Mouse (Mus musculus): ENCODE results near the gene Slc4a1. TPM values are rescaled to one million over a fixed set of nuclear protein-coding genes. Genes with fewer than 3 reads are reported as not detected.

The Slc4a1 gene
- 0.79 TPM for polyA plus RNA-seq (2017; shearing (Covaris generic))

DNA sequence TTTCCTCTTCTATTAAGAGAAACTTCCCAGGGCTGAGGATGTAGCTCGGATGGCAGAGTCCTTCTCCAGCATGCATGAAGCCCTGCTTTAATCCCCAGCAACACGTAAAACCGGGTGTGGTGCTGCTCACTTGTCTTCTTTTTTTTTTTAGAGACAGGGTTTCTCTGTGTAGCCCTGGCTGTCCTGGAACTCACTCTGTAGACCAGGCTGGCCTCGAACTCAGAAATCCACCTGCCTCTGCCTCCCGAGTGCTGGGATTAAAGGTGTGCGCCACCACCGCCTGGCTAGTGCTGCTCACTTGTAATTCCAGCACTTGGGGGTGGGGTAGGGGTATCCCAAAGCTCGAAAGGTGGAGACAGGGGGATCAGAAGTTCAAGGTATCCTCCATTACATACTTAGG, at the start of gene Slc4a1:
TSS of gene Slc4a1 (minus strand) at position 101 of the 400 bp plus-strand sequence.

DNA sequence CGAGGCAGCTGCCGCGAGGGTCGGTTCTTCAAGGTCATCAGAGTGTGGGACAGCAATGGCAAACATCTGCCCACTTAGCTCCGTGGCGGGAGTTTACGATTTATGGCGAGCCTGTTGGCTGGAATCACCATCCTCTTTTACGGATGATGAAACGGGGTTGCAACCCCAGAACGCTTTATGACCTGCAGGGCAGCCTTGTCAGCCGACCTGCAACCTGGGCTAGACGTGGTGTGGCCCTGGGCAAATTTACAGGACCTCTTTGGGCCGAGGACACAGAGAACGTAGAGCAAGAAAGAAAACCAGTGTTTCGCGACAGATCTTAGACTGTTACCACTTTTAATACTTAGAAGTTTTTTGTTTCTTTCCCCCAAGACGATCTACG, 41.8 kb upstream of the Slc4a1 start, which contains the start of gene Slc25a39:
TSS of gene Slc25a39 (minus strand) at position 113 of the 382 bp plus-strand sequence.

DNA sequence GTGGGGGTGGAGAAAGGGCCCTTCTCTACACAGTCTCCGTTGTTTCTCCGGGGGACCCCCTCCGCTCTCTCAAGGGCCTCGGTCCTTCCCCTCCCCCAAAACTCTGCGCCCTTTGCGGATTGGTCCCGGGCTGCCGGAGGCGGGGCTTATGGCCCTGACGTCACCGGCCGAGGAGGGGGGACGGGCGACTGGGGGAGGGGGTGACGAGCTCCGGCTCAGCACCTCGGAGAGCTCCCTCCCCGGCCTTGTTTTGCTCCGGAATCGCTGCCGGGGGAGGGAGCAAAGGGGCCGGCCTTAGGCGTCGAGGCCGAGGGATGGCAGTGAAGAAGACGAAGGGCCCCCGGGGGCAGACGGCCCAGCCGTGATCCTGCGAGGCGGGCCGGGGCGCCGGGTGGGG, 27.2 kb upstream of the Slc4a1 start, which contains the start of gene Rundc3a:
TSS of gene Rundc3a (plus strand) at position 166 of the 397 bp plus-strand sequence.

DNA sequence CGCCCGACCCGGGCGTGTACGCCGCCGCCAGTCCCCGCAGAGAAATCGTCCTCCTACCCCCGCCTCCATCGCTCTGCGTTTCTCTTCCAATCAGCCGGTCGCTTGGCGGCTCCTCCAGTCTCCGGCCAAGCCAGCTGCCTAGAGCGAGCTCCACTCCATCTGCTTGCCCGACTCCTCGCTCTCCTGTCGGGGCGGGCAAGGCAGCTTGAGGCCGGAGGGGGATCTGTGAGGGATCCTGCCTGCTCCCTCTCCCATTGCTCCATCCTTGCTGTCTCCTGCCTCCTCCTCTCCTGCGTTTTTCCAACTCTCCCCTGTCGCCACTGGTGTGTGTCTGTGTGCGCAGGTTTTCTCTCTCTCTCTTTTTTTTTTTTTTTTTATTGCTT, 46.6 kb downstream of the Slc4a1 start, which contains the start of gene Ubtf:
TSS of gene Ubtf (minus strand) at position 333 of the 383 bp plus-strand sequence.

Other genes starting within 250 kb of the Slc4a1 start
- gene Nags, start 220.7 kb downstream of the Slc4a1 start, polyA plus RNA-seq (2017; shearing (Covaris generic)): not detected
- 18.5 TPM for gene Tmem101, start 209.8 kb downstream of the Slc4a1 start, polyA plus RNA-seq (2017; shearing (Covaris generic))
- gene Lsm12, start 180.9 kb downstream of the Slc4a1 start, polyA plus RNA-seq (2017; shearing (Covaris generic)): 52.4 TPM
- 52.7 TPM for gene G6pc3, start 176.6 kb downstream of the Slc4a1 start, polyA plus RNA-seq (2017; shearing (Covaris generic))
- 17.5 TPM for gene Hdac5, start 136.0 kb downstream of the Slc4a1 start, polyA plus RNA-seq (2017; shearing (Covaris generic))
- gene BC030867, start 117.3 kb downstream of the Slc4a1 start, polyA plus RNA-seq (2017; shearing (Covaris generic)): 1.1 TPM
- gene Asb16, start 97.5 kb downstream of the Slc4a1 start, polyA plus RNA-seq (2017; shearing (Covaris generic)): not detected
- gene Tmub2, start 81.3 kb downstream of the Slc4a1 start, polyA plus RNA-seq (2017; shearing (Covaris generic)): 66.1 TPM
- 9.2 TPM for gene Atxn7l3, start 69.6 kb downstream of the Slc4a1 start, polyA plus RNA-seq (2017; shearing (Covaris generic))
- gene Ubtf, start 46.5 kb downstream of the Slc4a1 start, polyA plus RNA-seq (2017; shearing (Covaris generic)): 71.5 TPM
- 15.9 TPM for gene Rundc3a, start 27.2 kb upstream of the Slc4a1 start, polyA plus RNA-seq (2017; shearing (Covaris generic))
- gene Slc25a39, start 41.7 kb upstream of the Slc4a1 start, polyA plus RNA-seq (2017; shearing (Covaris generic)): 32.8 TPM
- gene Grn, start 64.1 kb upstream of the Slc4a1 start, polyA plus RNA-seq (2017; shearing (Covaris generic)): 52.2 TPM
- not detected for gene Fam171a2, start 81.5 kb upstream of the Slc4a1 start, polyA plus RNA-seq (2017; shearing (Covaris generic))
- gene Itga2b, start 103.9 kb upstream of the Slc4a1 start, polyA plus RNA-seq (2017; shearing (Covaris generic)): 2.0 TPM
- 81.4 TPM for gene Gpatch8, start 190.2 kb upstream of the Slc4a1 start, polyA plus RNA-seq (2017; shearing (Covaris generic))
- not detected for gene Gm11627, start 213.3 kb upstream of the Slc4a1 start, polyA plus RNA-seq (2017; shearing (Covaris generic))
- gene Fzd2, start 238.2 kb upstream of the Slc4a1 start, polyA plus RNA-seq (2017; shearing (Covaris generic)): not detected

Data from CD4-positive, CD25-positive, alpha-beta regulatory T cell, adult 9 weeks (primary cell).